Mouse (Mus musculus) C2C12 (cell line): ENCODE data around the gene Katnb1. TPM values are rescaled to one million over a fixed set of nuclear protein-coding genes. Genes with fewer than 3 reads are reported as not detected.

Source experiments
- H3K27me3 ChIP-seq: one replicate; pipeline ENCODE4 v1.6.1; 2011; ENCODE audit not compliant: control insufficient read depth, insufficient read depth, insufficient read length
- H3K36me3 ChIP-seq: one replicate; pipeline ENCODE4 v1.6.1; 2011; ENCODE audit not compliant: control insufficient read depth, insufficient read depth
- H3K4me3 ChIP-seq: one replicate; pipeline ENCODE4 v1.5.1; 2011; ENCODE audit warnings: mild to moderate bottlenecking, control low read depth; ENCODE audit not compliant: poor library complexity, insufficient read depth, severe bottlenecking
- H3K79me2 ChIP-seq: one replicate; pipeline ENCODE4 v1.6.1; 2011; ENCODE audit not compliant: control insufficient read depth, insufficient read depth
- H3K79me3 ChIP-seq: one replicate; pipeline ENCODE4 v1.6.1; 2011; ENCODE audit warnings: low read depth, control low read depth
- H3ac ChIP-seq: one replicate; pipeline ENCODE3; 2011; ENCODE audit warnings: low read depth; ENCODE audit not compliant: control insufficient read depth, insufficient read length
- CEBPB ChIP-seq: IDR thresholded peaks from one replicate; pipeline ENCODE4 v1.6.1; 2011; ENCODE audit warnings: low read depth, mild to moderate bottlenecking, control low read depth, moderate library complexity
- CTCF ChIP-seq: IDR thresholded peaks from one replicate; pipeline ENCODE4 v1.5.1; 2011; ENCODE audit not compliant: control insufficient read depth, insufficient read depth, insufficient read length
- FOSL1 ChIP-seq: IDR thresholded peaks from one replicate; pipeline ENCODE4 v1.8.0; 2011; ENCODE audit warnings: mild to moderate bottlenecking, low read length; ENCODE audit not compliant: poor library complexity, insufficient read depth, severe bottlenecking
- MAX ChIP-seq: IDR thresholded peaks from one replicate; pipeline ENCODE4 v1.6.1; 2011; ENCODE audit warnings: mild to moderate bottlenecking, control low read depth
- MYOD1 ChIP-seq: IDR thresholded peaks from one replicate; pipeline ENCODE4 v1.6.1; 2011; ENCODE audit warnings: low read depth; ENCODE audit not compliant: control insufficient read depth, insufficient read length
- MYOG ChIP-seq: IDR thresholded peaks from one replicate; pipeline ENCODE4 v1.6.1; 2011; ENCODE audit not compliant: control insufficient read depth, insufficient read length; ENCODE audit errors: extremely low read depth
- USF1 ChIP-seq: IDR thresholded peaks from one replicate; pipeline ENCODE4 v1.6.1; 2011; ENCODE audit warnings: low read depth, mild to moderate bottlenecking, control low read depth, moderate library complexity
- polyA plus RNA-seq: library from polyadenylated mRNA; unstranded; fragments of >200 nt; fragmentation: generic; extraction: Trizol; gene quantifications from one replicate; pipeline ENCODE4 v1.2.1, GENCODE M21; 2012; ENCODE audit warnings: missing spikeins

The Katnb1 gene
- polyA plus RNA-seq, 1 experiment: 23.7 TPM

- Histone ChIP-seq H3ac (peak overlapping the region; percentile 19), H3K4me3 (no peak overlapping the region), H3K27me3 (no peaks in the 10 kb centered on the region), H3K79me3 (no peaks in the 10 kb centered on the region), H3K79me2 (no peaks in the 10 kb centered on the region), H3K36me3 (no peaks in the 10 kb centered on the region)
- TF ChIP-seq CEBPB: no peak
- no peak for TF ChIP-seq MYOD1
- no peak for TF ChIP-seq MAX
- no peak for TF ChIP-seq CTCF
- no peak for TF ChIP-seq MYOG
- no peak for TF ChIP-seq FOSL1
- no peak for TF ChIP-seq USF1
Measured at GRCm38 (mm10) chr8:95137641-95138098, 56.7 kb downstream of the Katnb1 start.

GRCm38 (mm10) chr8:95138341-95139050, 57.5 kb downstream of the Katnb1 start:
- H3K79me2 ChIP-seq: no peaks in the 10 kb centered on the region
- no peak overlapping the region for H3K4me3 ChIP-seq
- H3K27me3 ChIP-seq: no peaks in the 10 kb centered on the region
- no peaks in the 10 kb centered on the region for H3K79me3 ChIP-seq
- no peak for TF ChIP-seq MYOG
- no peak for TF ChIP-seq MAX
- no peak for TF ChIP-seq CTCF
- no peaks in the 10 kb centered on the region for H3K36me3 ChIP-seq
- no peak overlapping the region for H3ac ChIP-seq

GRCm38 (mm10) chr8:95139051-95139365, 58.0 kb downstream of the Katnb1 start:
- no peaks in the 10 kb centered on the region for H3K27me3 ChIP-seq
- no peaks in the 10 kb centered on the region for H3K79me3 ChIP-seq
- TF ChIP-seq MYOG (no peak), FOSL1 (no peak), MYOD1 (no peak), USF1 (no peak), MAX (no peak), CEBPB (no peak), CTCF (no peak)

GRCm38 (mm10) chr8:95140555-95140954, 59.6 kb downstream of the Katnb1 start:
- Histone ChIP-seq H3ac (no peak overlapping the region), H3K79me2 (no peaks in the 10 kb centered on the region), H3K4me3 (no peak overlapping the region), H3K27me3 (no peaks in the 10 kb centered on the region), H3K36me3 (no peaks in the 10 kb centered on the region), H3K79me3 (no peaks in the 10 kb centered on the region)
- TF ChIP-seq MAX: no peak
- TF ChIP-seq CEBPB: no peak
- no peak for TF ChIP-seq MYOG
- no peak for TF ChIP-seq CTCF
- no peak for TF ChIP-seq MYOD1
- no peak for TF ChIP-seq FOSL1
- TF ChIP-seq USF1: no peak

More at GRCm38 (mm10) chr8:95139051-95139365, 58.0 kb downstream of the Katnb1 start:
- H3K4me3 ChIP-seq: no peak overlapping the region
- H3K79me2 ChIP-seq: no peaks in the 10 kb centered on the region
- no peak overlapping the region for H3ac ChIP-seq
- H3K36me3 ChIP-seq: no peaks in the 10 kb centered on the region

- H3K27me3 ChIP-seq: no peaks in the 10 kb centered on the region
- H3K79me2 ChIP-seq: no peaks in the 10 kb centered on the region
- no peaks in the 10 kb centered on the region for H3K79me3 ChIP-seq
- H3K4me3 ChIP-seq: no peak overlapping the region
- H3ac ChIP-seq: no peak overlapping the region
- H3K36me3 ChIP-seq: no peaks in the 10 kb centered on the region
- no peak for TF ChIP-seq USF1
- TF ChIP-seq MYOD1: no peak
- no peak for TF ChIP-seq MAX
- no peak for TF ChIP-seq CTCF
- TF ChIP-seq CEBPB: no peak
- no peak for TF ChIP-seq FOSL1
- TF ChIP-seq MYOG: no peak
Measured at GRCm38 (mm10) chr8:95141026-95141425, 60.0 kb downstream of the Katnb1 start.

GRCm38 (mm10) chr8:95141469-95142074, 60.6 kb downstream of the Katnb1 start:
- TF ChIP-seq CTCF (no peak), MAX (no peak), CEBPB (no peak), FOSL1 (no peak), USF1 (no peak), MYOD1 (no peak), MYOG (no peak)
- Histone ChIP-seq H3K79me3 (no peaks in the 10 kb centered on the region), H3K27me3 (no peaks in the 10 kb centered on the region), H3K36me3 (no peaks in the 10 kb centered on the region), H3K79me2 (no peaks in the 10 kb centered on the region), H3ac (peak overlapping the region; percentile 59), H3K4me3 (peak overlapping the region; percentile 43)
